Mouse (Mus musculus): ENCODE results near the gene Scn4a.
"Not testable (repeated sequence)": the region's sequence is repeated elsewhere in the genome, so short reads cannot be mapped to it uniquely, and the experiment has no call there.

Gene Scn4a

GRCm38 (mm10) chr11:106353188-106353587, at the start of gene Scn4a:
Gene Scn4a (minus strand): TSS chr11:106353288.
- no peak for DNase-seq (ENCODE audit: low read depth)

GRCm38 (mm10) chr11:106398481-106398880, 45.4 kb upstream of the Scn4a start:
- DNase-seq (ENCODE audit: low read depth) = no peak

GRCm38 (mm10) chr11:106397656-106398055, 44.6 kb upstream of the Scn4a start:
- DNase-seq (ENCODE audit: low read depth) = peak; percentile 37

- DNase-seq (ENCODE audit: low read depth) = not testable (repeated sequence)
Observed at GRCm38 (mm10) chr11:106394055-106394454, 41.0 kb upstream of the Scn4a start.

- no peak for DNase-seq (ENCODE audit: low read depth)
Observed at GRCm38 (mm10) chr11:106393331-106393616, 40.2 kb upstream of the Scn4a start.

GRCm38 (mm10) chr11:106392597-106393330, 39.7 kb upstream of the Scn4a start:
- DNase-seq (ENCODE audit: low read depth) = no peak

GRCm38 (mm10) chr11:106391546-106392188, 38.6 kb upstream of the Scn4a start:
- peak; percentile 89 for DNase-seq (ENCODE audit: low read depth)

- no peak for DNase-seq (ENCODE audit: low read depth)
Observed at GRCm38 (mm10) chr11:106390757-106391156, 37.7 kb upstream of the Scn4a start.

- DNase-seq (ENCODE audit: low read depth) = no peak
Observed at GRCm38 (mm10) chr11:106389611-106390010, 36.5 kb upstream of the Scn4a start.

- DNase-seq (ENCODE audit: low read depth) = peak; percentile 94
Observed at GRCm38 (mm10) chr11:106387791-106388216, 34.7 kb upstream of the Scn4a start, which contains the start of gene Icam2. Gene Icam2 (minus strand): TSS chr11:106388075.

- peak; percentile 87 for DNase-seq (ENCODE audit: low read depth)
Observed at GRCm38 (mm10) chr11:106387020-106387419, 33.9 kb upstream of the Scn4a start.

- no peak for DNase-seq (ENCODE audit: low read depth)
Observed at GRCm38 (mm10) chr11:106386409-106386808, 33.3 kb upstream of the Scn4a start.

GRCm38 (mm10) chr11:106383051-106383790, 30.1 kb upstream of the Scn4a start:
- DNase-seq (ENCODE audit: low read depth) = peak; percentile 76

- peak; percentile 86 for DNase-seq (ENCODE audit: low read depth)
Observed at GRCm38 (mm10) chr11:106382424-106382823, 29.3 kb upstream of the Scn4a start.

- peak; percentile 70 for DNase-seq (ENCODE audit: low read depth)
Observed at GRCm38 (mm10) chr11:106381883-106382282, 28.8 kb upstream of the Scn4a start.

GRCm38 (mm10) chr11:106381011-106381410, 27.9 kb upstream of the Scn4a start:
- peak; percentile 60 for DNase-seq (ENCODE audit: low read depth)

- DNase-seq (ENCODE audit: low read depth) = no peak
Observed at GRCm38 (mm10) chr11:106374979-106375378, 21.9 kb upstream of the Scn4a start.

GRCm38 (mm10) chr11:106374559-106374958, 21.5 kb upstream of the Scn4a start:
- no peak for DNase-seq (ENCODE audit: low read depth)

GRCm38 (mm10) chr11:106373998-106374397, 20.9 kb upstream of the Scn4a start:
- no peak for DNase-seq (ENCODE audit: low read depth)

- peak; percentile 79 for DNase-seq (ENCODE audit: low read depth)
Observed at GRCm38 (mm10) chr11:106366316-106366715, 13.2 kb upstream of the Scn4a start.

GRCm38 (mm10) chr11:106365366-106365765, 12.3 kb upstream of the Scn4a start, which contains the start of gene Prr29:
Gene Prr29 (plus strand): TSS chr11:106365472.
- DNase-seq (ENCODE audit: low read depth) = no peak

- DNase-seq (ENCODE audit: low read depth) = no peak
Observed at GRCm38 (mm10) chr11:106364712-106365111, 11.6 kb upstream of the Scn4a start.

GRCm38 (mm10) chr11:106359350-106359749, 6.3 kb upstream of the Scn4a start:
- DNase-seq (ENCODE audit: low read depth) = peak; percentile 45

Data from 416B (cell line).